ENCODE assay signal across 29 mouse cellular contexts in genomic region chr4:102987756-102988155, GRCm38 (mm10). TPM values are rescaled to one million over a fixed set of nuclear protein-coding genes. Genes with fewer than 3 reads are reported as not detected.
DNase-seq lines count a peak whose midpoint lies in the region; ATAC-seq and TF ChIP-seq lines count a peak whose summit lies in the region.
"Had no signal": no experiment of that assay in that cellular context is flagged by ENCODE, and none has a peak within 500 bp of the region (broad histone marks: within the 10 kb centered on the region; RNA-seq: fewer than 3 reads in every experiment).

No protein-coding gene starts in this region.

- H3K36me3 ChIP-seq in midbrain, embryonic 15.5 days (replicated peaks): no peaks in the 10 kb centered on the region
- no peaks in the 10 kb centered on the region for H3K36me3 ChIP-seq in midbrain, embryonic 14.5 days (ENCODE audit: control insufficient read depth, insufficient read depth, low read length)
- no peaks in the 10 kb centered on the region for H3K36me3 ChIP-seq in thymus, adult 2 months (ENCODE audit: control insufficient read depth, insufficient read depth, low read length)
- H3K36me3 ChIP-seq: embryonic facial prominence, embryonic 13.5 days; forebrain, embryonic 12.5 days; forebrain, embryonic 15.5 days; G1E; heart, embryonic 10.5 days; hindbrain, embryonic 12.5 days; hindbrain, embryonic 15.5 days had no signal

- no peak overlapping the region for H3K4me3 ChIP-seq in midbrain, embryonic 15.5 days
- no peak overlapping the region for H3K4me3 ChIP-seq in midbrain, embryonic 14.5 days (replicated peaks; ENCODE audit: low read depth, low read length)
- H3K4me3 ChIP-seq in thymus, adult 2 months (ENCODE audit: control insufficient read depth, insufficient read depth, low read length): no peak overlapping the region
- H3K4me3 ChIP-seq: embryonic facial prominence, embryonic 13.5 days; erythroblast, embryonic 14.5 days; forebrain, embryonic 12.5 days; forebrain, embryonic 15.5 days; heart, adult 2 months; heart, embryonic 10.5 days; hindbrain, embryonic 12.5 days; hindbrain, embryonic 15.5 days had no signal

- H3K4me2 ChIP-seq in midbrain, embryonic 15.5 days: no peak overlapping the region
- H3K4me2 ChIP-seq in midbrain, embryonic 14.5 days (ENCODE audit: low read length): no peak overlapping the region
- H3K4me2 ChIP-seq: embryonic facial prominence, embryonic 13.5 days; forebrain, embryonic 12.5 days; forebrain, embryonic 15.5 days; hindbrain, embryonic 12.5 days; hindbrain, embryonic 15.5 days had no signal

- DNase-seq in midbrain, embryonic 14.5 days: no peak
- peak; percentile 51 for DNase-seq in thymus, adult 2 months
- DNase-seq in thymus, postnatal 25 days: peak; percentile 53
- no peak for DNase-seq in kidney, postnatal 10 days
- no peak for DNase-seq in ovary, postnatal 10 days (ENCODE audit: low spot score)
- DNase-seq in lung, postnatal 10 days: no peak
- DNase-seq: adrenal gland, adult 2 months; adrenal gland, postnatal 14 days; B cell, adult 2 months; cerebellum, adult 11 months; cerebellum, adult 2 months; cerebellum, adult 9-11 months; cerebellum, postnatal 25 days; gastrocnemius, postnatal 10 days; gastrocnemius, postnatal 36 days; heart, adult 2 months had no signal

- no peak for TF ChIP-seq POLR2A in thymus, adult 2 months (IDR thresholded peaks at IDR 0.05; ENCODE audit: control insufficient read depth, extremely low read depth, insufficient read depth, low read length, poor library complexity)

- ATAC-seq in midbrain, embryonic 15.5 days (replicated peaks): 0 out of 2 replicates have a peak, but pooled peaks have one; percentile 20
- no peak for ATAC-seq in midbrain, embryonic 14.5 days (ENCODE audit: low FRiP score, low TSS enrichment)
- ATAC-seq: forebrain, embryonic 15.5 days; Patski had no signal

- no peaks in the 10 kb centered on the region for H3K9me3 ChIP-seq in midbrain, embryonic 15.5 days
- H3K9me3 ChIP-seq in midbrain, embryonic 14.5 days (ENCODE audit: control insufficient read depth, low read length): no peaks in the 10 kb centered on the region
- H3K9me3 ChIP-seq: embryonic facial prominence, embryonic 13.5 days; forebrain, embryonic 12.5 days; forebrain, embryonic 15.5 days; G1E; heart, embryonic 10.5 days; hindbrain, embryonic 12.5 days; hindbrain, embryonic 15.5 days had no signal

- H3K9ac ChIP-seq in midbrain, embryonic 15.5 days: no peak overlapping the region
- no peak overlapping the region for H3K9ac ChIP-seq in midbrain, embryonic 14.5 days (replicated peaks; ENCODE audit: low read length)
- H3K9ac ChIP-seq: embryonic facial prominence, embryonic 13.5 days; forebrain, embryonic 12.5 days; forebrain, embryonic 15.5 days; hindbrain, embryonic 12.5 days; hindbrain, embryonic 15.5 days had no signal

- no peak overlapping the region for H3K27ac ChIP-seq in midbrain, embryonic 15.5 days
- no peak overlapping the region for H3K27ac ChIP-seq in midbrain, embryonic 14.5 days (replicated peaks; ENCODE audit: low read depth, low read length)
- peak overlapping the region; percentile 100 for H3K27ac ChIP-seq in thymus, adult 2 months (ENCODE audit: control insufficient read depth, insufficient read depth, low read length)
- H3K27ac ChIP-seq: embryonic facial prominence, embryonic 13.5 days; forebrain, embryonic 12.5 days; forebrain, embryonic 15.5 days; heart, adult 2 months; heart, embryonic 10.5 days; hindbrain, embryonic 12.5 days; hindbrain, embryonic 15.5 days had no signal

- H3K27me3 ChIP-seq in midbrain, embryonic 15.5 days (replicated peaks): no peaks in the 10 kb centered on the region
- no peaks in the 10 kb centered on the region for H3K27me3 ChIP-seq in midbrain, embryonic 14.5 days (ENCODE audit: control insufficient read depth, insufficient read depth, low read length)
- H3K27me3 ChIP-seq in thymus, adult 2 months (ENCODE audit: control insufficient read depth, insufficient read depth, low read length): no peaks in the 10 kb centered on the region
- H3K27me3 ChIP-seq: CH12.LX; embryonic facial prominence, embryonic 13.5 days; forebrain, embryonic 12.5 days; forebrain, embryonic 15.5 days; hindbrain, embryonic 12.5 days; hindbrain, embryonic 15.5 days; Patski had no signal

- no peaks in the 10 kb centered on the region for H3K4me1 ChIP-seq in midbrain, embryonic 15.5 days
- H3K4me1 ChIP-seq in midbrain, embryonic 14.5 days (ENCODE audit: control insufficient read depth, insufficient read depth, low read length): no peaks in the 10 kb centered on the region
- peaks cover 24% of the 10 kb centered on the region for H3K4me1 ChIP-seq in thymus, adult 2 months (replicated peaks; ENCODE audit: control insufficient read depth, insufficient read depth, low read length)
- H3K4me1 ChIP-seq: forebrain, embryonic 12.5 days; forebrain, embryonic 15.5 days; hindbrain, embryonic 12.5 days; hindbrain, embryonic 15.5 days had no signal

- 66% methylated on average over 2 of the region's 2 CpGs for WGBS in midbrain, embryonic 15.5 days
- WGBS in midbrain, embryonic 14.5 days: 59% methylated on average over 2 of the region's 2 CpGs
- WGBS in thymus, adult 2 months: 68% methylated on average over 2 of the region's 2 CpGs

- TF ChIP-seq CTCF in thymus, adult 2 months (IDR thresholded peaks at IDR 0.05; ENCODE audit: borderline replicate concordance, control insufficient read depth, extremely low read depth, insufficient read depth, low read length, poor library complexity): no peak

RNA-seq across cellular contexts. Expression of gene Tctex1d1, which starts 9.3 kb away (rescaled TPM):
- polyA plus RNA-seq in midbrain, embryonic 15.5 days (2015; fragmentation: Nextera tagmentation; extraction: Ambion mirVana): 1.3 and 1.5 TPM in 2 replicates
- polyA plus RNA-seq in midbrain, embryonic 14.5 days (2014; fragmentation: Nextera tagmentation; extraction: Ambion mirVana): 0.61 and 1.2 TPM in 2 replicates
- polyA plus RNA-seq in thymus, adult 2 months (2012; rRNA removed): 18.1 and 20.0 TPM in 2 replicates
- polyA plus RNA-seq: adrenal gland, adult 2 months; erythroblast, embryonic 14.5 days; G1E; heart, embryonic 14.5 days; heart, postnatal 0 days; Patski had no signal

RNA-seq across cellular contexts. Expression of gene Insl5, which starts 38.9 kb away (rescaled TPM):
- polyA plus RNA-seq in midbrain, embryonic 15.5 days (2015; fragmentation: Nextera tagmentation; extraction: Ambion mirVana): 0.30 and 0.52 TPM in 2 replicates
- not detected in 2 replicates for polyA plus RNA-seq in midbrain, embryonic 14.5 days (2014; fragmentation: Nextera tagmentation; extraction: Ambion mirVana)
- 15.7 and 19.4 TPM in 2 replicates for polyA plus RNA-seq in thymus, adult 2 months (2012; rRNA removed)
- polyA plus RNA-seq: embryonic facial prominence, embryonic 13.5 days; erythroblast, embryonic 14.5 days; forebrain, embryonic 12.5 days; forebrain, embryonic 15.5 days; G1E; heart, adult 2 months; heart, embryonic 10.5 days; heart, embryonic 14.5 days; heart, postnatal 0 days; Patski had no signal

Comparison
In these comparisons a context has a peak if more than half of its experiments do, and no peak if none do; other contexts are left out.
1. DNase-seq: peak in thymus, adult 2 months (single experiment) and thymus, postnatal 25 days (single experiment); none in midbrain, embryonic 14.5 days (single experiment), kidney, postnatal 10 days (single experiment), ovary, postnatal 10 days (single experiment) and lung, postnatal 10 days (single experiment).
2. RNA of gene Insl5, which starts 38.9 kb away (polyA plus RNA-seq): 15.7 to 19.4 TPM in thymus, adult 2 months; not detected in midbrain, embryonic 14.5 days and 0.30 to 0.52 TPM in midbrain, embryonic 15.5 days; every median in the first group is over 10 times any median in the second.